Mouse (Mus musculus): ENCODE data around the gene Ckmt1. TPM values are rescaled to one million over a fixed set of nuclear protein-coding genes. Genes with fewer than 3 reads are reported as not detected.

Gene Ckmt1
- 100 to 1,000 TPM; 360 to 396 TPM for total RNA-seq (2021)
- long read RNA-seq, experiment 1, transcript Ckmt1-201 (9 exons, 1,620 nt): major isoform, 146 of 182 reads
- long read RNA-seq, experiment 1, partial matches to known transcripts: 20 of 182 reads
- long read RNA-seq, experiment 1, other reads (novel, unspliced or antisense): 14 of 182 reads
- long read RNA-seq, experiment 2, transcript Ckmt1-201 (9 exons, 1,620 nt): major isoform, 238 of 264 reads
- long read RNA-seq, experiment 2, partial matches to known transcripts: 13 of 264 reads
- long read RNA-seq, experiment 2, other reads (novel, unspliced or antisense): 11 of 264 reads

DNA sequence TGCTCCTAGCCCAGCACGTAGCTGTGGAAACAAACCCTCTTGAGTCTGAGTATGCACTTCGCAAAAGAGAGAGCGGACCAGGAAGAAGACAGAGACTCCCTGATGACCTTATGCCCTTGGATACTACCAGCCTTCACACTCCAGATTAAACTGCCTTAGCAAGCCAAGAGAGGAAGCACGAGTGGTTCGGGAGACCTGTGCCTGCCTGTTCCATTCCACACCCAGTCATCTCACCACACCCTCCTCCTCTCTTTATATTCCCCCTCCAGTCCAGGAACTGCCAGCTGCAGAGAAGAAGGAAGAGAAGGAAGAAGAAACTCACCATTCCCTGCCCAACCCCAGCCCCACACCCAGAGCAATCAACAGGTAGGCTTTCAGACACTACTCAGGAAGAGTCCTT, at the start of gene Ckmt1:
Ckmt1 (plus strand) TSS at position 221 of the 400 bp plus-strand sequence.
- H3K4me3 ChIP-seq: peak within 1 kb of the TSS; percentile 65
- TF ChIP-seq CTCF (conservative IDR thresholded peaks at IDR 0.05): no peak
- no peak for DNase-seq (ENCODE audit: low spot score in 2 of 2)
- H3K27ac ChIP-seq: peak within 1 kb of the TSS; percentile 91

DNA sequence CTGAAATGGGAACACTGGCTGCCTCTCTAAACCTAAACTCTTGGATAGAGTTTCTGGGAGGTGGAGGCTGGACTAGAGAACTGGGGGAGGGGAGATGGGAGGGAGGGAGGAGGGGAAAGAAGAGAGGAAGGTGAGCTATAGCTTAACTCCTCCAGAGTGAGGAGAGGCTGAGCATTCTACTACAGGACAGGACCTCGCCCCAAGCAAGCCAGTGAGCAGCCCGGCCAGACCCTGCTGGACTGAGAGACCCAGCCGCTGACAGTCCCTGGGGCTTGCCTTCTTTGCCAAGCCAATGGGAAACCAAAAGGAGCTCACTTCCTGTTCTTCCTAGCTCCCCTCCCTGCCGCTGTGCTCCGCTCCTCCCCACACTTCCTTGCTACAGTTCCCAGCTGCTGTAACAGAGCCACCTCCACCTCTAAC, 48.5 kb upstream of the Ckmt1 start:
- TF ChIP-seq CTCF (conservative IDR thresholded peaks at IDR 0.05): no peak
- no peak overlapping the region for H3K27ac ChIP-seq
- DNase-seq (ENCODE audit: low spot score in 2 of 2): no peak
- H3K4me3 ChIP-seq: no peak overlapping the region; the same call in 1 of the 2 replicates

DNA sequence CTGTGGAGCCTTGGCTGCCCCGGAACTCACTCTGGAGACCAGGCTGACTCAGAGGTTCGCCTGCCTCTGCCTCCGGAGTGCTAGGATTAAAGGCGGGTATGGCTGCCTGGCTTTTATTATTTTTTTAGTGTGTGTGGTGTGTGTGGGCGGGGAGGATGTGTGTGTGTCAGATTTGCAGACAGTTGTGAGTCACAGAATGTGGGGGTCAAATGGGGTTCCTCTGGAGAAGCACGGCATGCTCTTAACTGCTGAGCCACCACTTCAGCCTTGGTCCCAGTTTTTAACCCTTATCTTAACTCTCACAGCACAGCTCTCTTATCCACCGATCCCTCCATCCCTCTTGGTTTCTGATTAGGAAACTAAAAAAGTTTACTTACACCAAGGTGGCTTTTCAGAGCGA, 41.2 kb upstream of the Ckmt1 start:
- no peak overlapping the region for H3K27ac ChIP-seq
- no peak for TF ChIP-seq CTCF (conservative IDR thresholded peaks at IDR 0.05)
- no peak for DNase-seq (ENCODE audit: low spot score in 2 of 2)
- H3K4me3 ChIP-seq: no peak overlapping the region

DNA sequence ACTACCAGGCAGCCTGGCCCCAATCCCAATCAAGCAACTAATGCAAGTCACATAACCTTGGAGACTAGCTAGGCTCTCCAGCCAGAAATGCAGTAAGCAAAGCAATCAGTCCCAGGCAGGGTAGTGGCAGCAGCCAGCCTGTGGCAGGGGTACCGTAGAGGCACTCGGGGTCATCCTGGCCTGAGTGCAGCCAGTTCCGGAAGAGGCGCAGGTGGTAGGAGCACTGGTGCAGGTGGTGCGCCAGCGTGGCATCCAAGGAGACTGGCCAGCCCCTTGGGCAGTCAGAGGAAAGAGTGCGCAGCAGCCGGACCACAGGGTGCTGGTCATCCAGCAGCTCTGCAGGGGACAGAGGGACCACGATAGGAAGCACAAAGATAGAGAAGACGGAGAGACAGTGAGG, 34.5 kb upstream of the Ckmt1 start:
- Histone ChIP-seq H3K4me3 (no peak overlapping the region), H3K27ac (no peak overlapping the region)
- TF ChIP-seq CTCF (conservative IDR thresholded peaks at IDR 0.05): no peak
- DNase-seq (ENCODE audit: low spot score in 2 of 2): no peak

DNA sequence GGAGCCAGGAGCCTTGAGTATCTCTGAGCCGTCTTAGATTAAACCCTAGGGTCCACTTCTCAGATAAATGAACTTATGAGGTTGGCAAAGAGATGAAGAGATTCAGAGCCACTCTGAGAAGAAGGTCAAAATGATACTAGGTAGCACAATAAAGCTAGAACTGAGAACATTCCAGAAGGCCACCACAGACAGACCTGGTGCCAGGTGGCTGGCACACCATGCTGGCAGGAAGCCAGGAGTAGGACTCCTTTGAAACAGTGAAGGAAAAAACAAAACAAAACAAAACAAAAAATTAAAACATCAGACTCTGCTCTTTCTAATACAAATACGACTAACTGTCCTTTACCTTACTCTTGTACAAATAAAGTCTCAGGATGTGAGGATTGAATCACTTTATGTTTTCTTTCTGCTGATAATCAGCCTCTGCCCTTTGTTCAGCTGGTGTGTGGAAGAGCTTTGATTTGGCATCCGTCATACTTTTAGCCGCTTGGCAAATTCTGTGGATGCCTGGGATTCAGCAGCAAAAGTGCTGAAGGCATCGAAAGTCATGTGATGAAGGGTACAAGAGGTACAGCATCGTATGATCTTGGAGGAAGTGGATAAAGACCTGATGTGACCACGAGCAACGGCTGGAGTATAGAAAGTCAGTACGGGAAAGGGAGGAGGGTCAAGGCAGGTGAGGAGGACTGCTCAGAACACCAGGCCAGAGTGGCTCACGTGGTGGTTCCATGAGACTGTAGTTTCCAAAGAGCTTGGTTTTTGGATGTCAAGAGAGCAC, 33.6 kb upstream of the Ckmt1 start:
- TF ChIP-seq CTCF (conservative IDR thresholded peaks at IDR 0.05): no peak
- H3K27ac ChIP-seq: no peak overlapping the region

DNA sequence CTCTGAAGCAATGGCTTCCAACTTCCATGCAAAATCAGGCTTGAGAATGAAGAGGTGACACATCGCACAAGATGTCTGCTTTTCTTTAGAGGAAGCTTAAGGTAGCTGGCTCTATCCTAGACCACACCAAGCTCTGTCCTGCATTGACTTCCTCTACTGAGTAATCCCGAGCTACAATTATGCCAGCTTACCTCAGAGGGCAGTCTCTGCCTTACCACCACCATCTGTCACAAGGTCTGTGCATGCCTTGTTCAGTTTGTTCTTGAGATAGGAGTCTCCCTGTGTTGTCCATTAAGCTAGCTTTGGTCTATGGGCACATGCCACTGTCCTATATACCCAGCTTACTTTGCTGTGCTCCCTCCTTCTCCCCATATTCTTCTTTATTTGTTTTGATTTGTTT, 28.0 kb upstream of the Ckmt1 start:
- H3K4me3 ChIP-seq: no peak overlapping the region
- DNase-seq (ENCODE audit: low spot score in 2 of 2): no peak
- no peak overlapping the region for H3K27ac ChIP-seq
- no peak for TF ChIP-seq CTCF (conservative IDR thresholded peaks at IDR 0.05)

More for the DNA sequence above, 33.6 kb upstream of the Ckmt1 start:
- DNase-seq (ENCODE audit: low spot score in 2 of 2): no peak
- no peak overlapping the region for H3K4me3 ChIP-seq

DNA sequence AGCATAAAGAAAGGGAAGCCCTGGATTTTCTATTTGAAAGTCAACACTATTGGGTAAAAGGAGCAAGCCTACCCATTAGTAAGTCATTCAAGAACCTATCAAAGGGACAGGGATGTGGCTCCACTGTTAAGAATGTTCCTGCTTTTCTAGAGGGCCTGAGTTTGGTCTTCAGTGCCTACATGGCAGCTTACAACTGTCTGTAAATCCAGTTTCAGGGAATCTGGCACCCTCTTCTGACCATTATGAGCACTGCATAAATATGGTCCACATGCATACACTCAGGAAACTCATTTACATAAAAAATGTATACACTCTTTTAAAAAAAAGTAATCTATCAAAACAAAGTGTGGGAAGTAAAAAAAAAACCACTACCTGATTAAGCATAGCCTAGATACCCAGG, 18.5 kb upstream of the Ckmt1 start:
- H3K4me3 ChIP-seq: no peak overlapping the region
- DNase-seq (ENCODE audit: low spot score in 2 of 2): no peak
- peak; percentile 65 for TF ChIP-seq CTCF (conservative IDR thresholded peaks at IDR 0.05)
- no peak overlapping the region for H3K27ac ChIP-seq

DNA sequence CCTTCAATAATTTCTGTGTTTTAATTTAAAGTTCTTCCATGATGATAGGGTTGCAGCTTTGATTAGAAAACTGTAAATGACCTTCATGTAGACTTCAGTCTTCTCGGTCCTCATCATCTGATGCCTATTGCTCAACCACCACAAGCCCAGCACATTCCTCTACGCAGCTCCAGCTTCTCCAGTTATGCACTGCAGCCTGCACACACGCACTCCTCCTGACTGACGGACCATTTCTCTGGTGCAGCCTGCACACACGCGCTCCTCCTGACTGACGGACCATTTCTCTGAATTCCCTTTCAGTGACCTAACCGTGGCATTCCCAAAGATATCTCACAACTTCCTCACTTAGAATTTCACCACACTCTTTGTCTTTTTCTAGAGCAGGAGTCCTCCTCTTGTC, 4.4 kb upstream of the Ckmt1 start:
- no peak overlapping the region for H3K4me3 ChIP-seq
- no peak for TF ChIP-seq CTCF (conservative IDR thresholded peaks at IDR 0.05)
- DNase-seq (ENCODE audit: low spot score in 2 of 2): no peak
- H3K27ac ChIP-seq: no peak overlapping the region

DNA sequence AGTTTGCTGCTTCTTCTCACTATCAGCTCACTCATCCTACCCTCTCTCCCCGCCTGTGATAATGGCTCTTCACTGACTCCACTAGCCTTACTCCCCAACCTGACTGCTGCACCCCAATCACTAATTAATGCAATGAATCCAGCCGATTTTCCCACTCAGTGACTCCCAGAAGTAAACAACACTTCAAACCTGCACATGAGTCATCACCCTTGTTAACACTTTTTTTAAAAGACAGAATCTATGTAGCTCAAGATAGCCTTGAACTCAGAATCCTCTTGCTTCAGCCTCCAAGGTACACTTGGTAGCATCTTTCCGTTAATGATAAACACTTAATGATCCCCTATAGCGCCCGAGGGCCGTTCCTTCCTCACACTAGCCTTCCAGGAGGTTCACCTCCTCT, 3.1 kb upstream of the Ckmt1 start:
- no peak for DNase-seq (ENCODE audit: low spot score in 2 of 2)
- Histone ChIP-seq H3K27ac (peak overlapping the region; percentile 93), H3K4me3 (peak overlapping the region; percentile 84)
- TF ChIP-seq CTCF (conservative IDR thresholded peaks at IDR 0.05): no peak

DNA sequence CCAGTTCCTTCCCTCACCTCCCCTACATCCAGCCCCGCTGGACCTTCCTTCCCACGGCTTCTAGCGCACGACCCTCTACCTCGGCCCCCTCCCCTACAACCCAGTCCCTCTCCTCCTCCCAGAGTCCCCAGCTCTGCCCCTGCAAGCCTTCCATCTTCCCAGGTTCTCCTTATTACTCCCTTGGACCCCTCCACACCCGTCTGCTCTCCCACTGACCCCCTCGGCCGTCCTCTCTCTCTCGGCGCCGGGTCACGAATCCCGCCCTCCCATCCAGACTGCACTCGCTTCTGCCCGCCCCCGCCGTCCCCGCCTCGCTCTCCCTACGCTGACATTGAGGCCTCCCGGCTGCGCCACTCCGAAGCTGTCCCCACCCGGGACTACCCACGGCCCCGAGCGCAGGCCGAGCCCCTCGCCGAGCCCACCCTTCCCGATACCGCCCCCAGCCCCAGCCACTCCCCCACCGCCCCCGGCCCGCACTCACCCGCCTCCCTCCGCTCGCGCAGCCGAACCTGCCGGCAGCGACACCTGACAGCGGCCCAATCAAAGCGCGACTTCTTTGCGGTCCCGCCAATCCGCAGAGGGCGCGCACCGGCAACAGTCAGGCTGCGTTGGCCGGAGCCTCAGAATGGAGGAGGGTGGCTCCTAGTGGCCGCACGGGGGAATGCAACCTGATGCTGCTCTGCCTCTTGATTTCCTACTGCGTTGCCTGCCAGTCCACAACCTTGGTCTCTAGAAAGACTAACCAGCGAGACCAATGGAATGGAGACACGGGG, 2.5 kb upstream of the Ckmt1 start, which contains the start of gene Ppip5k1:
Ppip5k1 (minus strand) TSS at position 577 of the 773 bp plus-strand sequence.
- peak; percentile 89 for TF ChIP-seq CTCF (conservative IDR thresholded peaks at IDR 0.05)
- DNase-seq (ENCODE audit: low spot score in 2 of 2): peak; percentile 97 to 98
- Histone ChIP-seq H3K4me3 (peak within 1 kb of the TSS; percentile 84), H3K27ac (peak within 1 kb of the TSS; percentile 93)

DNA sequence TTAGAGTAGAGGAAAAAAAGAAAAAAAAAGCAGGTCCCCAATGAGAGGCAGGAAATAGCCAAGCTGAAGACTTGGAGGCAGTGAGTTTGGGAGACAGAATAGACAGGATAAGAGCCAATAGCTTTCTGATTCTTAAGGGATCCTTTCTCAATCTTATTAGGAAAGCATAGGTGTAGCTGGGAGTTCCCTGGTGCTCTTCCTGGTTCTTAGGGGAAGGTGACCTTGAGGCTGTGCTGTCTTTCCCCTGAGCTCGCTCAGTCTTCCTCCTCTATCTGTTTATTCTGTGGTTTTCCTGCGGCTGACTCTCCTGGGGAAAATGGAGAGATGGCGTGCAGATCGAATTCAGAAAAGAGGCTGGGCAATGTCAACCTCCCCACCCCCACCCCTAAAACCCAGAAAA, 447 bp downstream of the Ckmt1 start:
- no peak for DNase-seq (ENCODE audit: low spot score in 2 of 2)
- peak overlapping the region; percentile 91 for H3K27ac ChIP-seq
- H3K4me3 ChIP-seq: peak overlapping the region; percentile 65
- no peak for TF ChIP-seq CTCF (conservative IDR thresholded peaks at IDR 0.05)

DNA sequence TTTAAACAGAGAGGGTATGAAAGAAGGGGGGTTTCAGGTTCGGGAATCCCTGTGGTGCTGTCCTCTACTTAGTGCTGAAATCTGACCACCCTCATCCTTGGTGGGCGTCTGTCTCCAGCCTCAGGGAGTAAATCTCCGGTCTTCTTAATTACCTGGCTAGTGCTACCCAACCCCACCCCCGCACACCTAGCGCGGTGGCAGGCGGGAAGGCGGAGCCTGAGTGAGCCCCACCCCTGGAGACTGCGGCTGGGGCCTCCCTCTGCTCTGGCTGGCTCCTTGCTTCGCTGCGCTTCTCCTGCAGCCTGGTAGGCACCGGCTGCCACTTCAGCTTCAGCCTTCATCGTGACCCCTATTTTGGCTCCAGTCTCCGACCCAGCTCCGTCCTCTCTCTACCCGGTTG, 867 bp downstream of the Ckmt1 start:
- Histone ChIP-seq H3K4me3 (peak overlapping the region; percentile 65), H3K27ac (peak overlapping the region; percentile 91)
- no peak for TF ChIP-seq CTCF (conservative IDR thresholded peaks at IDR 0.05)
- peak; percentile 84 to 89 for DNase-seq (ENCODE audit: low spot score in 2 of 2)

DNA sequence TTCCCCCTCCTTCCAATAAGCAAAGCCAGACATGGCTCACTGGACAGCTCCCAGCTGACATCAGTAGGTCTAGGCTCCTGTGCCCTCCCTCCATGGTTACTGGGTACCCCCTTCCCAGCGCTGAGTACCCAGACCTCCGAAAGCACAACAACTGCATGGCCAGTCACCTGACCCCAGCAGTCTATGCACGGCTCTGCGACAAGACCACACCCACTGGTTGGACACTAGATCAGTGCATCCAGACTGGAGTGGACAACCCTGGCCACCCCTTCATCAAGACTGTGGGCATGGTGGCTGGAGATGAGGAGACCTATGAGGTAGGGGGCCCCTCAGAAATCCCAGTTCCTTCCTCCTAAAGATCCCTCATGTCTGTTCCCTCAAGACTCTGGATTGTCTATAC, 1.9 kb downstream of the Ckmt1 start:
- no peak for DNase-seq (ENCODE audit: low spot score in 2 of 2)
- no peak for TF ChIP-seq CTCF (conservative IDR thresholded peaks at IDR 0.05)
- Histone ChIP-seq H3K4me3 (peak overlapping the region; percentile 65), H3K27ac (peak overlapping the region; percentile 91; the same call in 1 of the 2 replicates)

All from layer of hippocampus, adult 2 months (tissue).